Mouse (Mus musculus): ENCODE data around the gene Zfp13. TPM values are rescaled to one million over a fixed set of nuclear protein-coding genes. Genes with fewer than 3 reads are reported as not detected.

The Zfp13 gene
- polyA plus RNA-seq, 1 experiment from 2014 or later, result 10.5 TPM

GRCm38 (mm10) chr17:23546333-23546701, 53.0 kb downstream of the Zfp13 start:
- Histone ChIP-seq H3K9me3 (no peaks in the 10 kb centered on the region), H3K4me1 (replicated peaks) (peaks cover 15% of the 10 kb centered on the region; the same call in 1 of the 2 replicates), H3K27ac (peak overlapping the region; percentile 82), H3K9ac (peak overlapping the region; percentile 70), H3K36me3 (no peaks in the 10 kb centered on the region), H3K4me3 (replicated peaks) (peak overlapping the region; percentile 65), H3K4me2 (replicated peaks) (peak overlapping the region; percentile 54), H3K27me3 (replicated peaks) (no peaks in the 10 kb centered on the region)
- WGBS, result under 1% methylated on average over 20 of the region's 20 CpGs
- ATAC-seq, result peak; percentile 50

GRCm38 (mm10) chr17:23545841-23546240, 53.4 kb downstream of the Zfp13 start:
- ATAC-seq, result no peak
- Histone ChIP-seq H3K27me3 (replicated peaks) (no peaks in the 10 kb centered on the region), H3K36me3 (no peaks in the 10 kb centered on the region), H3K9me3 (no peaks in the 10 kb centered on the region), H3K9ac (no peak overlapping the region), H3K4me2 (replicated peaks) (peak overlapping the region; percentile 54), H3K27ac (no peak overlapping the region), H3K4me3 (replicated peaks) (peak overlapping the region; percentile 65), H3K4me1 (replicated peaks) (peaks cover 12% of the 10 kb centered on the region; the same call in 1 of the 2 replicates)
- 21% methylated on average over 6 of the region's 6 CpGs for WGBS

DNA sequence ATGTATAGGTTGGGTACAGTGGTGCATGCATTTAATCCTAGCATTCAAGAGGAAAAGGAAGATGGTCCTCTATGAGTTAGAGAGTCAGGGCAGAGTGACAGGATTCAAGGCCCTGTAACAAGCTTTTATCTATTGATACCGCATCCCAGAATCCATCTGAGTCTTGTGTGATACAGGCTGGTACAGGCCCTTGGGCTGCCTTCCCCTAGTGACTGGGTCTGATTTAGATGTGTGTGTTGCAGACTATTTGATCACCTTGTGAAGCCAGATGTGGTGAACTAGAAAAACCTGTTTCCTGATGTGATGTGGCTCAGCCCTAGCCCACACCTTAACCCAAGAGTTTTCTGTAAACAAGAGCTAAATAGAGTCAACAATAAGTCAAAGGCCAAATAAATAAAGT, 54.5 kb downstream of the Zfp13 start:
- H3K9ac ChIP-seq, result no peak overlapping the region
- no peak overlapping the region for H3K27ac ChIP-seq
- no peak overlapping the region for H3K4me2 ChIP-seq (replicated peaks)
- no peak for ATAC-seq
- peaks cover 4% of the 10 kb centered on the region; the same call in 1 of the 2 replicates for H3K27me3 ChIP-seq (replicated peaks)
- no peak overlapping the region for H3K4me3 ChIP-seq (replicated peaks)
- H3K36me3 ChIP-seq, result no peaks in the 10 kb centered on the region
- no peaks in the 10 kb centered on the region for H3K9me3 ChIP-seq
- peaks cover 12% of the 10 kb centered on the region; the same call in 1 of the 2 replicates for H3K4me1 ChIP-seq (replicated peaks)
- 94% methylated on average over 1 of the region's 1 CpGs for WGBS

- peak overlapping the region; percentile 39; the same call in 1 of the 2 replicates for H3K4me2 ChIP-seq (replicated peaks)
- H3K9ac ChIP-seq, result no peak overlapping the region
- no peak overlapping the region for H3K27ac ChIP-seq
- H3K9me3 ChIP-seq, result no peaks in the 10 kb centered on the region
- no peak overlapping the region for H3K4me3 ChIP-seq (replicated peaks)
- no peak for ATAC-seq
- peaks cover 12% of the 10 kb centered on the region; the same call in 1 of the 2 replicates for H3K27me3 ChIP-seq (replicated peaks)
- 68% methylated on average over 4 of the region's 4 CpGs for WGBS
- H3K4me1 ChIP-seq (replicated peaks), result peaks cover 12% of the 10 kb centered on the region; the same call in 1 of the 2 replicates
- H3K36me3 ChIP-seq, result no peaks in the 10 kb centered on the region
Observed at GRCm38 (mm10) chr17:23543983-23544382, 55.3 kb downstream of the Zfp13 start.

DNA sequence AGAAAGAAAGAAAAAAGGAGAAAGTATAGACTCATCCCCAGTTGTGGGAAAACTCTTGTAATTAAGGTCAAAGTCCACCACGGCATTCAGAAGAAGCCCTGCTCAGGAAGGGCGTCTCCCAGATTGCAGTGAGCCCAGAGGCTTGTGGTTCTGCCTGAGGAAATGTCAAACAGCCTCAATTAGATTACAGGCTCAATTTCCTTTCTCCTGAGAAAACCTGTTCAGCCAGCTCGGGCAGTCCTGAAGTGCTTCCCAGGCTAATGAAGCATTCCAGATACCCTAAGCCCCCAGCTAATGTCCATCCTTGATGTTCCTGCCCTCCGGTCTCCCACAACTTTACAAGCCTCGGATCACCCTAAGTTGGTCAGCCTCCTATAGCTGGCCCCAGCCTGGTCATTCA, 56.0 kb downstream of the Zfp13 start:
- H3K4me3 ChIP-seq (replicated peaks), result no peak overlapping the region
- H3K36me3 ChIP-seq, result no peaks in the 10 kb centered on the region
- H3K4me2 ChIP-seq (replicated peaks), result peak overlapping the region; percentile 39
- peak overlapping the region; percentile 38; the same call in 1 of the 2 replicates for H3K27ac ChIP-seq
- peaks cover 13% of the 10 kb centered on the region for H3K27me3 ChIP-seq (replicated peaks)
- H3K4me1 ChIP-seq (replicated peaks), result peaks cover 12% of the 10 kb centered on the region; the same call in 1 of the 2 replicates
- H3K9ac ChIP-seq, result no peak overlapping the region
- peak; percentile 71 for ATAC-seq
- no peaks in the 10 kb centered on the region for H3K9me3 ChIP-seq
- 25% methylated on average over 5 of the region's 5 CpGs for WGBS

GRCm38 (mm10) chr17:23542835-23543234, 56.5 kb downstream of the Zfp13 start:
- Histone ChIP-seq H3K9ac (no peak overlapping the region), H3K9me3 (no peaks in the 10 kb centered on the region), H3K36me3 (no peaks in the 10 kb centered on the region), H3K27ac (0 out of 2 replicates have a peak overlapping the region, but pooled peaks have one; percentile 14), H3K4me1 (replicated peaks) (peaks cover 12% of the 10 kb centered on the region; the same call in 1 of the 2 replicates), H3K27me3 (replicated peaks) (peaks cover 15% of the 10 kb centered on the region), H3K4me3 (replicated peaks) (no peak overlapping the region), H3K4me2 (replicated peaks) (peak overlapping the region; percentile 25; the same call in 1 of the 2 replicates)
- 0 out of 2 replicates have a peak, but pooled peaks have one; percentile 1 for ATAC-seq
- WGBS, result 40% methylated on average over 4 of the region's 4 CpGs

DNA sequence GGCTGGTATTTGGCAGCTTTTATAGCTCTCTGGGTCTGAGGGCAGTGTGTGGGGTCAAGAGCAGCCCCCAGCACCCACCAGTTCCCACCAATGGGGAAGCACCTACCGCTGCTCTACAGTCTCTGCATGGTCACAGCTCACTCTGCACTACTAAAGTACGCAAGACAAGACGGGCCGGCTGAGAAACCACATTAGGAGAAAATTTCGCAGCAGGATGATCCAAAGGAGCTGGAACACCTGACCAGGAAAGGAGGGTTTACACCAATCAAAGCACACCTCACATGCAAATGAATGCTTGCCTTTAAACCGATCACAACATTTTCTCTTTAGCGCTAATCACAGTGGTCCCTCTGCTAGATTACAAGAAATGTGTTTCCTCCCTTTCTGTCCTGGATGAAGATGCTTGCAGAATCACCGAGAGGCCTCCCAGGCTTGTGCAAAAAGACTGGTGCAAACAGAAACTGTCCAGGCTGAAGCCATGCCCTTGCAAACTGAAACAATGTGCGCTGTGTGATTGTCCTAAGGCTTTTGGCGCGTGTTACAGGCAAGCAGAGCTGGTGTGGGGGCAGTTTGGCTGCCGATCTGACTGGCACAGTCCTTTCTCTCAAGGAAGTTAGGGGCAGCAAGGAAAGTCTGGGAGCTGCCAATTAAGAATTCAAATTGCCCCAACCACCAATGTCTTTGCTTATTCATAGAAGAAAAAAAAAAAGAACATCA, 57.1 kb downstream of the Zfp13 start:
- Histone ChIP-seq H3K27ac (no peak overlapping the region), H3K27me3 (replicated peaks) (peaks cover 18% of the 10 kb centered on the region), H3K9me3 (no peaks in the 10 kb centered on the region), H3K4me2 (replicated peaks) (peak overlapping the region; percentile 40; the same call in 1 of the 2 replicates), H3K4me3 (replicated peaks) (0 out of 2 replicates have a peak overlapping the region, but pooled peaks have one; percentile 0), H3K9ac (no peak overlapping the region), H3K36me3 (no peaks in the 10 kb centered on the region), H3K4me1 (replicated peaks) (peaks cover 12% of the 10 kb centered on the region; the same call in 1 of the 2 replicates)
- no peak for ATAC-seq
- 23% methylated on average over 12 of the region's 12 CpGs for whole genome bisulfite sequencing

GRCm38 (mm10) chr17:23540605-23541475, 58.4 kb downstream of the Zfp13 start:
- no peak for ATAC-seq
- Histone ChIP-seq H3K9me3 (no peaks in the 10 kb centered on the region), H3K9ac (no peak overlapping the region), H3K36me3 (no peaks in the 10 kb centered on the region), H3K4me3 (replicated peaks) (no peak overlapping the region), H3K4me2 (replicated peaks) (peak overlapping the region; percentile 37; the same call in 1 of the 2 replicates), H3K27me3 (replicated peaks) (peaks cover 18% of the 10 kb centered on the region), H3K4me1 (replicated peaks) (peaks cover 12% of the 10 kb centered on the region; the same call in 1 of the 2 replicates), H3K27ac (no peak overlapping the region)
- 27% methylated on average over 31 of the region's 31 CpGs for WGBS

DNA sequence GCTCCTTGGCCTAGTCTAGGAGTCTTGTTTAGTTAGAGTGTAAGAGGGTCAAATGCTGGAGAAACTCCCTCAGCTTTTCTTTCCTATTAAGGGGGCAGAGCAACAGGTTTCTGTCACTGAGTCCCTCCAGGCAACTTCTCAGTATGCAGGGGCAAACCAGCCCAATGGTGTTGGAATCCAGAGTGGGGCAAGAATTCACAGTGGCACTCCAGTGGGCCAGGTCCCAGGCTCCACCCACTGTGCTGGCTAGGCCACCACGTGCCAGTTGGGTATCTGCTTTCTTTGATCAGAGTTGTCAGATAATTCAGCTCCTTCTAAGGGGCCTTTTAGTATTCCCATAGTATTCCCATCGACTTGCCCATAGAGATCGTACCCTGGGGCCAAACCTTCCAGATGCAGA, 59.2 kb downstream of the Zfp13 start:
- no peaks in the 10 kb centered on the region for H3K9me3 ChIP-seq
- 51% methylated on average over 3 of the region's 3 CpGs for WGBS
- H3K27me3 ChIP-seq (replicated peaks), result peaks cover 18% of the 10 kb centered on the region
- no peaks in the 10 kb centered on the region for H3K36me3 ChIP-seq
- H3K9ac ChIP-seq, result no peak overlapping the region
- peak overlapping the region; percentile 37; the same call in 1 of the 2 replicates for H3K4me2 ChIP-seq (replicated peaks)
- no peak overlapping the region for H3K4me3 ChIP-seq (replicated peaks)
- H3K27ac ChIP-seq, result no peak overlapping the region
- ATAC-seq, result no peak
- peaks cover 10% of the 10 kb centered on the region; the same call in 1 of the 2 replicates for H3K4me1 ChIP-seq (replicated peaks)

DNA sequence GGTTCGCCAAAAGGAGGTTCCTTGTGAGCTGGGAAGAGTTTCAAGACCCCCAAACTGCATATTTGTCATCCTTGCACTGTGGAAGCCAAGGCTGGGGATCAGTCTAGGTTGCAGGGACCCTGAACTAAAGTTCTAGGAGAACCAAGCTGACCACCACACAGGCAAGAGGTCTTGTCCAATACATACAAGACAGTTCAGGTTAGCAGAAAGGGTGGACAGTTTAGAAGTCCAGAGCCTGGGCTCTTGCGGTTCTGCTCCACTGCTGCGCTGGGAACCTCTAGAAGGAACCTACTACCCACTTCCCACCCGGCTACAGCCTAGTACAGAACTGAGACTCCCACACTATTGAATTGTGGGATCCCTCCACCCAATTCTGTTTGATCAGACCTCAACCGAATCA, 59.7 kb downstream of the Zfp13 start:
- Histone ChIP-seq H3K9ac (no peak overlapping the region), H3K4me2 (replicated peaks) (no peak overlapping the region), H3K36me3 (no peaks in the 10 kb centered on the region), H3K27me3 (replicated peaks) (peaks cover 18% of the 10 kb centered on the region), H3K27ac (no peak overlapping the region), H3K4me3 (replicated peaks) (no peak overlapping the region), H3K9me3 (no peaks in the 10 kb centered on the region), H3K4me1 (replicated peaks) (peaks cover 8% of the 10 kb centered on the region; the same call in 1 of the 2 replicates)
- 92% methylated on average over 5 of the region's 5 CpGs for WGBS
- ATAC-seq, result no peak

DNA sequence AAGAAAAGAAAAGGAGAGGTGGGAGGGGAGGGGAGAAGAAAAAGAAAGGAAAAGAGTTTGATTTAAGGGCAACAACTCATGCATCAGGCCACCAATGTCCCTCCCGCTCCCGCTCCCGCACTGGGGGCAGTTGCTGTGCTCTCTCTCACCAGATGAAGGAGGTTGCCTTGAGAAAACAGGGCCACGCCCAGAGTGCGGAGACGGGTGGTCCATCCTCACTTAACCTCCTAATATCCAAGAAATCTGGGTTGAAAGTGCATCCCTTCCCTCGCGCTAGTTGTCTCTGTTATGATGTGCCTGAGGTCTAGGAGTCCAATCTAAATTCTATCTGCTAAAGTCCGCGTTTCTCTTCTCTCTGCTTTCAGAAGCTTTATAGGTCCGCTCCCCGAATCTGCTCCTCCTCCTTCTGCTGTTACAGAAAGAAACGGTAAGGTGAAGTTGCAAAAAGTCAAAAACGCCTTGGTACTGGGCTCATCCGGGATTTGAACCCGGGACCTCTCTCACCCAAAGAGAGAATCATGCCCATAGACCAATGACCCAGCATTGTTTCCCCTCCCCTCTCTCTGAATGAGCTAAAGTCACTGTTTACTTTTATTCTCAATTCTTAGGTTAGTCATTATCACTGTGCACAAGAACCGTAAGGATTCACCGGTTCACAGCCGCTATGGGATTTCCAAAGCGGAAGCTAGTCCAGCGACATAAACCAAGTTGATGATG, 60.8 kb downstream of the Zfp13 start:
- WGBS, result 10% methylated on average over 21 of the region's 21 CpGs
- peaks cover 18% of the 10 kb centered on the region for H3K27me3 ChIP-seq (replicated peaks)

More for the DNA sequence above, 60.8 kb downstream of the Zfp13 start:
- Histone ChIP-seq H3K4me3 (replicated peaks) (peak overlapping the region; percentile 29), H3K27ac (no peak overlapping the region), H3K9ac (no peak overlapping the region), H3K36me3 (no peaks in the 10 kb centered on the region), H3K4me2 (replicated peaks) (peak overlapping the region; percentile 66), H3K4me1 (replicated peaks) (peaks cover 3% of the 10 kb centered on the region; the same call in 1 of the 2 replicates), H3K9me3 (no peaks in the 10 kb centered on the region)
- ATAC-seq, result no peak
